Mouse (Mus musculus): ENCODE results near the gene Dapl1. TPM values are rescaled to one million over a fixed set of nuclear protein-coding genes. Genes with fewer than 3 reads are reported as not detected.

Dapl1 gene
- polyA plus RNA-seq, 1 experiment: 3.4 TPM

DNA sequence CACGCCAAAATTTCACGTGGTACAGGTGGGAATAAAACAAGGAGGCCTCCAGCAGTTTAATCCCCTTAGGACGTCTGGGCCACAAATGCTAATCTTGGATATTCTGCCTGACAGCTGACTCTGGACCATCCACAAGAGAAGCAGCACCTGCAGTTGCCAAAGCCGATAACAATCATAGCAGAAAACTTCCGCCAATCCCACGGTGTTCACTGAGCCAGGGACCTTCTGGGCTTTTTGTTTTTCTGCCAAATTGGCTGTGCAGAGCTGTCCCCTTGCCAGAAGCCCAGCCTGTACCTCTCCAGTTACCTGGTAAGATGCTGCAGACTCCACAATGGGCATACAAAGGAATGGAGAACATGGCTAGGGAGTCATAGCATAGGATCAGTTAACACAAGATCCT, 37.8 kb upstream of the Dapl1 start:
- Histone ChIP-seq H3K36me3 (ENCODE audit: control insufficient read depth, insufficient read depth, low read length) (no peaks in the 10 kb centered on the region), H3K27ac (ENCODE audit: insufficient read depth, low read length) (no peak overlapping the region), H3K4me1 (ENCODE audit: control insufficient read depth, insufficient read depth, insufficient read length) (no peaks in the 10 kb centered on the region), H3K4me3 (ENCODE audit: extremely low read depth, insufficient read depth, insufficient read length) (no peak overlapping the region), H3K27me3 (ENCODE audit: control insufficient read depth, insufficient read depth, low read length) (no peaks in the 10 kb centered on the region)
- WGBS: 87% methylated on average over 6 of the region's 6 CpGs
- TF ChIP-seq CTCF (IDR thresholded peaks at IDR 0.05; ENCODE audit: extremely low read depth, insufficient read depth, insufficient read length, insufficient replicate concordance) (no peak), POLR2A (IDR thresholded peaks at IDR 0.05; ENCODE audit: low read depth, low read length) (no peak)
- no peak for DNase-seq (ENCODE audit: low read depth in 1 of 2, low spot score in 2 of 2)

DNA sequence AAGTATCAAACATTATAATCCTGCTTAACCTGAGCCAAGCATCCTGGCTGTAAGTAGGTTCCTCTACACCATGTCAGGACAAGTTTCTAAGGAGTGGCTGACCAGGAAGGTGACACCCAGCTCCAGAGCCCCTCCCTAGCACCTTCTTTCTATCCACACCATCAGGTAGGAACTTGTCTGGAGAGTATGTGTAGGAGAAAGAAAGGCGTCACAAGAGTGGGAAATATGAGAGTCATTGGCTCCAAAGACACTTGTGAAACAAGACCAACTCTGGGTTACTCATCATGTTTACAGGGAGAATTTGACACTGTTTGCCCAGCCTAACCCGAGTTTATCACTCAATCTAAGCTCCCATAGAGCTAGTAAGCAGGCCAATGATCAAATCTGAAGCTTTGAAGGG, 36.7 kb upstream of the Dapl1 start:
- H3K27me3 ChIP-seq (ENCODE audit: control insufficient read depth, insufficient read depth, low read length): no peaks in the 10 kb centered on the region
- no peaks in the 10 kb centered on the region for H3K4me1 ChIP-seq (ENCODE audit: control insufficient read depth, insufficient read depth, insufficient read length)
- no peaks in the 10 kb centered on the region for H3K36me3 ChIP-seq (ENCODE audit: control insufficient read depth, insufficient read depth, low read length)
- no peak overlapping the region for H3K4me3 ChIP-seq (ENCODE audit: extremely low read depth, insufficient read depth, insufficient read length)
- H3K27ac ChIP-seq (ENCODE audit: insufficient read depth, low read length): no peak overlapping the region
- no peak for DNase-seq (ENCODE audit: low read depth in 1 of 2, low spot score in 2 of 2)
- no peak for TF ChIP-seq CTCF (IDR thresholded peaks at IDR 0.05; ENCODE audit: extremely low read depth, insufficient read depth, insufficient read length, insufficient replicate concordance)
- no peak for TF ChIP-seq POLR2A (IDR thresholded peaks at IDR 0.05; ENCODE audit: low read depth, low read length)
- 76% methylated on average over 2 of the region's 2 CpGs for WGBS

DNA sequence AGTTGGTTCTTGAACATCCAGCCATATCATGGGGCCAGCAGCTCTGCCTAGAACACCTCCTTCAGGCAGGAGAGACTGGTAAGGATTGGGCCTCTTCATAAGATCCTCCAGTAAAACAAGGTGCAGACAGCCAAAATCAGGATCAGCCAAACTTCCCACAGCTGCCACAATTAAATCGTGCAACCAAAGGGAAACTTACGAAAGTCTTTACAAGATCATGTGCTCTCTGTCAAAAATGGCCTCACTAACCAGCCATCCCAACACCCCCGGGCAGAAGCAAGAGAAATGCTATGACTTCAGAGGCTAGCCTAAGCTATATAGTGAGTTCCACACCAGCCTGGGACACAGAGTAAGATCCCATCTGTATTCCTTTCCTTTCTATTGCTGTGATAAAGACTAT, 35.9 kb upstream of the Dapl1 start:
- TF ChIP-seq POLR2A (IDR thresholded peaks at IDR 0.05; ENCODE audit: low read depth, low read length): no peak
- no peak for TF ChIP-seq CTCF (IDR thresholded peaks at IDR 0.05; ENCODE audit: extremely low read depth, insufficient read depth, insufficient read length, insufficient replicate concordance)
- Histone ChIP-seq H3K36me3 (ENCODE audit: control insufficient read depth, insufficient read depth, low read length) (no peaks in the 10 kb centered on the region), H3K4me3 (ENCODE audit: extremely low read depth, insufficient read depth, insufficient read length) (no peak overlapping the region), H3K27me3 (ENCODE audit: control insufficient read depth, insufficient read depth, low read length) (no peaks in the 10 kb centered on the region), H3K27ac (ENCODE audit: insufficient read depth, low read length) (no peak overlapping the region), H3K4me1 (ENCODE audit: control insufficient read depth, insufficient read depth, insufficient read length) (no peaks in the 10 kb centered on the region)
- DNase-seq (ENCODE audit: low read depth in 1 of 2, low spot score in 2 of 2): no peak
- 92% methylated on average over 3 of the region's 3 CpGs for WGBS

DNA sequence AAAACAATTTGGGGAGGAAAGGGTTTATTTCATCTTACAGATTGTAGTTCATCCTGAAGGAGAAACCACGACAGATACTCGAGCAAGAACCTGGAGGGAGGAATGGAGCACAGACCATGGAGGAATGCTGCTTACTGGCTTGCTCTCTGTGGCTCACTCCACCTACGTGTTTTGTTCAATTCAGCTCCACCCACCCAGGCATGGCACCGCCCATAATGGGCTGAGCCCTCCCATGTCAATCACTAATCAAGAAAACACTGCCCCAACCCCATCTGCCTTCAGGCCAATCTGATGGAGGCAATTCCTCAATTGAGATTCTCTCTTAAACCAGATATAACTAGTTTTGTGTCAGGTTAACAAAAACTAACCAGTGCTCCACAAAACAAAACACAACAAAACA, 35.5 kb upstream of the Dapl1 start:
- H3K4me3 ChIP-seq (ENCODE audit: extremely low read depth, insufficient read depth, insufficient read length): no peak overlapping the region
- no peak for DNase-seq (ENCODE audit: low read depth in 1 of 2, low spot score in 2 of 2)
- no peaks in the 10 kb centered on the region for H3K36me3 ChIP-seq (ENCODE audit: control insufficient read depth, insufficient read depth, low read length)
- TF ChIP-seq CTCF (IDR thresholded peaks at IDR 0.05; ENCODE audit: extremely low read depth, insufficient read depth, insufficient read length, insufficient replicate concordance) (no peak), POLR2A (IDR thresholded peaks at IDR 0.05; ENCODE audit: low read depth, low read length) (no peak)
- no peaks in the 10 kb centered on the region for H3K27me3 ChIP-seq (ENCODE audit: control insufficient read depth, insufficient read depth, low read length)
- no peak overlapping the region for H3K27ac ChIP-seq (ENCODE audit: insufficient read depth, low read length)
- 86% methylated on average over 4 of the region's 4 CpGs for WGBS
- no peaks in the 10 kb centered on the region for H3K4me1 ChIP-seq (ENCODE audit: control insufficient read depth, insufficient read depth, insufficient read length)

DNA sequence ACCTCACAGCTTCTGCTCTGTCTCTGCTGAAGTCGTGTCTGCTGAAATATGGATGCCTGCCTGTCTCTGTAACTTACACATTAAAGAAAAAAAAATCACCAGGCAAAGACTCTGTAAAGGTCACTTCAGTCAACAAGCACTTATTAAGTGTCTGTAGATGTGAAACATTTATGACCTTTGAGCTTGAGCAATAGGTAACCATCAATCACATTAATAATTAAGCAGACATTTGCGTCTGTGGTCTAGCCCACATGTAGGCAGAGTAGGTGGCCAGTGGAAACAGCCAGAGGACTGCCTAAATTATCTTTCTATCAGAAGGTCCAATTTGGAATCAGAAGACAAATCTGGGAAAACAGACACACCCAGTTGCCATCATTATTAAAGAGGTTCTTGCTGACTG, 32.8 kb upstream of the Dapl1 start:
- no peaks in the 10 kb centered on the region for H3K27me3 ChIP-seq (ENCODE audit: control insufficient read depth, insufficient read depth, low read length)
- 88% methylated on average over 2 of the region's 2 CpGs for WGBS
- TF ChIP-seq CTCF (IDR thresholded peaks at IDR 0.05; ENCODE audit: extremely low read depth, insufficient read depth, insufficient read length, insufficient replicate concordance) (no peak), POLR2A (IDR thresholded peaks at IDR 0.05; ENCODE audit: low read depth, low read length) (no peak)
- no peak for DNase-seq (ENCODE audit: low read depth in 1 of 2, low spot score in 2 of 2)
- H3K4me1 ChIP-seq (ENCODE audit: control insufficient read depth, insufficient read depth, insufficient read length): no peaks in the 10 kb centered on the region
- H3K27ac ChIP-seq (ENCODE audit: insufficient read depth, low read length): no peak overlapping the region
- no peaks in the 10 kb centered on the region for H3K36me3 ChIP-seq (ENCODE audit: control insufficient read depth, insufficient read depth, low read length)
- no peak overlapping the region for H3K4me3 ChIP-seq (ENCODE audit: extremely low read depth, insufficient read depth, insufficient read length)

GRCm38 (mm10) chr2:59452102-59452501, 32.4 kb upstream of the Dapl1 start:
- Histone ChIP-seq H3K4me1 (ENCODE audit: control insufficient read depth, insufficient read depth, insufficient read length) (no peaks in the 10 kb centered on the region), H3K27ac (ENCODE audit: insufficient read depth, low read length) (no peak overlapping the region), H3K27me3 (ENCODE audit: control insufficient read depth, insufficient read depth, low read length) (no peaks in the 10 kb centered on the region), H3K36me3 (ENCODE audit: control insufficient read depth, insufficient read depth, low read length) (no peaks in the 10 kb centered on the region), H3K4me3 (ENCODE audit: extremely low read depth, insufficient read depth, insufficient read length) (no peak overlapping the region)
- WGBS: 76% methylated on average over 3 of the region's 3 CpGs
- no peak for DNase-seq (ENCODE audit: low read depth in 1 of 2, low spot score in 2 of 2)
- TF ChIP-seq CTCF (IDR thresholded peaks at IDR 0.05; ENCODE audit: extremely low read depth, insufficient read depth, insufficient read length, insufficient replicate concordance) (no peak), POLR2A (IDR thresholded peaks at IDR 0.05; ENCODE audit: low read depth, low read length) (no peak)

DNA sequence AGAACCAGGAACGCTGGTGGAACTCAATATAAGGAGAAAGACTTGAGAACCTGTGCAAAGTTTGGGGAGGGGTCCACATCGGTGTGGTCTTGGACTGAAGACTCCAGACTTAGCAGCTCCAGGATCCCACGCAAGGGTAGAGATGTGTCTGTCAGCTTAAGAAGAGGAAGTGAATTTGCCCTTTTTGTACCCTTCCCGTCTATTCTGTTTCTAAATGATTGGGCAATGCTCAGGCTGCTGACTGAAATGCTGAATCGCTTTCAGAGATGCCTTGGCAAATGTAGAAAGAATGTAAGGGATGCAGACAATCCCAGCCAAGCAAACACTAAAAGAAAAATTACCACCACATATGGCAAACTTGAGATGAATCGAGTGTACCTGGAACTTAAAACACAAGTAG, 22.4 kb upstream of the Dapl1 start:
- WGBS: 51% methylated on average over 6 of the region's 6 CpGs
- DNase-seq (ENCODE audit: low read depth in 1 of 2, low spot score in 2 of 2): no peak
- H3K4me1 ChIP-seq (ENCODE audit: control insufficient read depth, insufficient read depth, insufficient read length): no peaks in the 10 kb centered on the region
- no peak overlapping the region for H3K27ac ChIP-seq (ENCODE audit: insufficient read depth, low read length)
- H3K4me3 ChIP-seq (ENCODE audit: extremely low read depth, insufficient read depth, insufficient read length): no peak overlapping the region
- no peaks in the 10 kb centered on the region for H3K36me3 ChIP-seq (ENCODE audit: control insufficient read depth, insufficient read depth, low read length)
- no peaks in the 10 kb centered on the region for H3K27me3 ChIP-seq (ENCODE audit: control insufficient read depth, insufficient read depth, low read length)
- TF ChIP-seq CTCF (IDR thresholded peaks at IDR 0.05; ENCODE audit: extremely low read depth, insufficient read depth, insufficient read length, insufficient replicate concordance) (no peak), POLR2A (IDR thresholded peaks at IDR 0.05; ENCODE audit: low read depth, low read length) (no peak)
